Mouse (Mus musculus) forebrain, embryonic 14.5 days (tissue): ENCODE measurements around the gene Nploc4. TPM values are rescaled to one million over a fixed set of nuclear protein-coding genes. Genes with fewer than 3 reads are reported as not detected.

ENCODE experiments used
- ATAC-seq: fragments of 200-750 bp; cut with Nextera tagmentation; 2 replicates; pipeline ENCODE4 v1.8.0; 2017; ENCODE audit warnings: mild to moderate bottlenecking, moderate library complexity
- DNase-seq: peaks from one replicate; pipeline ENCODE4 v3.0.0-alpha.2; 2015; ENCODE audit warnings: low spot score
- H3K27ac ChIP-seq: fragments of 300-500 bp; sonication (generic); 2 replicates; pipeline ENCODE4 v1.5.1; 2014; ENCODE audit warnings: low read depth, mild to moderate bottlenecking, control low read depth, low read length, moderate library complexity
- H3K27me3 ChIP-seq: fragments of 300-500 bp; sonication (generic); replicated peaks from 2 replicates; pipeline ENCODE4 v1.6.1; 2014; ENCODE audit warnings: low read length, control low read depth, mixed read lengths; ENCODE audit not compliant: control insufficient read depth, insufficient read depth
- H3K36me3 ChIP-seq: fragments of 300-500 bp; sonication (generic); 2 replicates; pipeline ENCODE4 v1.6.1; 2014; ENCODE audit warnings: low read length, control low read depth; ENCODE audit not compliant: control insufficient read depth, insufficient read depth
- H3K4me1 ChIP-seq: fragments of 300-500 bp; sonication (generic); 2 replicates; pipeline ENCODE4 v1.6.1; 2014; ENCODE audit warnings: antibody characterized with exemption, low read length, control low read depth; ENCODE audit not compliant: control insufficient read depth, insufficient read depth
- H3K4me2 ChIP-seq: fragments of 300-500 bp; sonication (generic); 2 replicates; pipeline ENCODE4 v1.6.1; 2014; ENCODE audit warnings: mild to moderate bottlenecking, control low read depth, low read length
- H3K4me3 ChIP-seq: fragments of 300-500 bp; sonication (generic); 2 replicates; pipeline ENCODE4 v1.5.1; 2014; ENCODE audit warnings: low read depth, low read length, control low read depth
- H3K9ac ChIP-seq: fragments of 300-500 bp; sonication (generic); 2 replicates; pipeline ENCODE4 v1.6.1; 2014; ENCODE audit warnings: mild to moderate bottlenecking, low read length, control low read depth, moderate library complexity
- H3K9me3 ChIP-seq: fragments of 300-500 bp; sonication (generic); replicated peaks from 2 replicates; pipeline ENCODE4 v1.6.1; 2016; ENCODE audit warnings: low read length, control low read depth, mixed read lengths; ENCODE audit not compliant: control insufficient read depth
- WGBS: fragments of 180-500 bp; shearing (Covaris S2); extraction: QIAGEN DNeasy Blood & Tissue Kit; methylation state at CpG from one replicate; pipeline ENCODE4 v1.1.7; 2014; 5-methylcytosine and 5-hydroxymethylcytosine counted together
- polyA plus RNA-seq: library from polyadenylated mRNA; unstranded; fragments of >200 nt; fragmentation: Nextera tagmentation; extraction: Ambion mirVana; gene quantifications from 2 replicates; pipeline ENCODE4 v1.2.1, GENCODE M21; 2014

The Nploc4 gene
- polyA plus RNA-seq, 1 experiment from 2014 or later, result 29.9 TPM

DNA sequence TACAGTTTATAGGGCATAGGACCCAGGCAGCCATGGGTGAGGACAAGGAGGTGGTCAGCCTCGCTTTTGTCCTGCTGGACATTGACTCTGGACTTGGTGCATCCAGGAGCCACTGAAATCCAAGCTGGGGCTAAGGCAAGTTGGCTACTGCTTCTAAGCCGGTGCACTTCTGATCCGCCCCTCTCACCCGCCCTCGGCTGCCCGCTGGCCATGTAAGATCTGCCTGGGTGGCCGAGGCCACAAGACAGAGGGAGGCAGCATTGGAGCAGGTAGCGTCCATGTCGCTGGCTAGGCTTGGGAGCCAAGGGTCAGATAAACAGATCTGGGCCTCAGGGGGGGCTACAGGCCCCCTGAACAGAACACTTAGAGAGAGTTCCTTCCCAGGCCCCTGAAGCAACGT, 76.2 kb downstream of the Nploc4 start, which contains the start of gene Fscn2:
Gene Fscn2, plus strand, starts transcription at position 240 of the 400 bp plus-strand sequence.
- Histone ChIP-seq H3K4me1 (peaks cover 21% of the 10 kb centered on the region), H3K4me3 (no peak within 1 kb of the TSS), H3K9me3 (no peaks in the 10 kb centered on the region), H3K36me3 (no peaks in the 10 kb centered on the region), H3K4me2 (no peak within 1 kb of the TSS), H3K9ac (no peak within 1 kb of the TSS), H3K27me3 (no peaks in the 10 kb centered on the region), H3K27ac (no peak within 1 kb of the TSS)
- 68% methylated on average over 10 of the region's 10 CpGs for WGBS
- DNase-seq (no peak), ATAC-seq (no peak)

DNA sequence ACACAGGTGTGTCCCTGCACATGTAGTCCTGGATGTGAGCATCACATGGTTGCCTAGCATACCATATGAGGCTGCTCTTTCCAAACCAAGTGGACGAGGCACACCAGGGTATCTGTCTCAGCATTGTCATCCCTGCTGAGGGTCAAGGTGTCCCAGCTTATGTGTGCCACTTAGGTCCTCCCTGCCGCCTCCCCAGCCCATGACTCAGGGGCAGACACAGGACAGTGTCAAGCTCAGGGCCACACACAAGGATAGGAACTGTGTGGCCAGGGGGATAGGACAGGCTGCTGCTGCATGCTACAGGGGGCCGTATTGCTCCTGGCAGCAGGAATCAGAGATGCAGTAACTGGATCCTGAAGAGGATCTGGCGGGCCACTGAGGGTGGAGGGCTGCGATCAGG, 76.8 kb downstream of the Nploc4 start:
- peaks cover 16% of the 10 kb centered on the region for H3K4me1 ChIP-seq

GRCm38 (mm10) chr11:120360062-120360461, 77.4 kb downstream of the Nploc4 start:
- WGBS, result 67% methylated on average over 8 of the region's 8 CpGs
- Histone ChIP-seq H3K27ac (no peak overlapping the region), H3K9ac (no peak overlapping the region), H3K4me1 (peaks cover 16% of the 10 kb centered on the region), H3K36me3 (no peaks in the 10 kb centered on the region), H3K4me2 (no peak overlapping the region), H3K9me3 (no peaks in the 10 kb centered on the region), H3K4me3 (no peak overlapping the region), H3K27me3 (no peaks in the 10 kb centered on the region)
- DNase-seq, result no peak
- no peak for ATAC-seq

More for the DNA sequence above, 76.8 kb downstream of the Nploc4 start:
- Histone ChIP-seq H3K9me3 (no peaks in the 10 kb centered on the region), H3K9ac (no peak overlapping the region), H3K4me3 (no peak overlapping the region), H3K27me3 (no peaks in the 10 kb centered on the region), H3K4me2 (no peak overlapping the region), H3K36me3 (no peaks in the 10 kb centered on the region), H3K27ac (no peak overlapping the region)
- DNase-seq (no peak), ATAC-seq (no peak)
- 80% methylated on average over 5 of the region's 5 CpGs for WGBS

DNA sequence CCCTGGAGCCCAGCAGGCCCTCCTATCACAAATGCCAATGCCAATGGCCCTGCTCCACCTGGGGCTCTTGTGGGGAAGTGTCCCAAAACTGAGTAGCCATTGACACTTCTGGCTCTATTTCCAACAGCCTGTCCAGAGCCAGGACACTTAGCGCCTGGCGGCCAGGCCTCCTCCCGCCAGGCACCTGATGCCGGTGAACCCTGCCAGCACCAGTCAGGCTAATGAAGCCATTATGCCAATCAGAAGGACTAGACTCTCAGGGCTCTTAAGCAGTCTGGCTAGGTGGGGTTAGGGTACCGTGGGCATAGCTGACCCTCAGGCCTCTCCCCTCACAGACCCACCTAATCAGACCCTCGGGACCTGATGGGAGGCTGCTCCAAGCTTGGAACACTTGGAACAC, 78.1 kb downstream of the Nploc4 start:
- Histone ChIP-seq H3K9ac (no peak overlapping the region), H3K9me3 (no peaks in the 10 kb centered on the region), H3K27me3 (no peaks in the 10 kb centered on the region), H3K4me1 (peaks cover 16% of the 10 kb centered on the region), H3K27ac (no peak overlapping the region), H3K4me2 (no peak overlapping the region), H3K4me3 (no peak overlapping the region), H3K36me3 (no peaks in the 10 kb centered on the region)
- WGBS, result 60% methylated on average over 6 of the region's 6 CpGs
- ATAC-seq (no peak), DNase-seq (no peak)

- H3K36me3 ChIP-seq, result no peaks in the 10 kb centered on the region
- H3K27ac ChIP-seq, result peak overlapping the region; percentile 90
- ATAC-seq (peak; percentile 92), DNase-seq (peak; percentile 93)
- H3K4me1 ChIP-seq, result peaks cover 21% of the 10 kb centered on the region
- H3K9me3 ChIP-seq, result no peaks in the 10 kb centered on the region
- WGBS, result 4% methylated on average over 10 of the region's 10 CpGs
- peak overlapping the region; percentile 42 for H3K4me2 ChIP-seq
- no peaks in the 10 kb centered on the region for H3K27me3 ChIP-seq
- no peak overlapping the region; the same call in 1 of the 2 replicates for H3K4me3 ChIP-seq
- peak overlapping the region; percentile 37; the same call in 1 of the 2 replicates for H3K9ac ChIP-seq
Measured at GRCm38 (mm10) chr11:120357791-120358401, 79.6 kb downstream of the Nploc4 start.

DNA sequence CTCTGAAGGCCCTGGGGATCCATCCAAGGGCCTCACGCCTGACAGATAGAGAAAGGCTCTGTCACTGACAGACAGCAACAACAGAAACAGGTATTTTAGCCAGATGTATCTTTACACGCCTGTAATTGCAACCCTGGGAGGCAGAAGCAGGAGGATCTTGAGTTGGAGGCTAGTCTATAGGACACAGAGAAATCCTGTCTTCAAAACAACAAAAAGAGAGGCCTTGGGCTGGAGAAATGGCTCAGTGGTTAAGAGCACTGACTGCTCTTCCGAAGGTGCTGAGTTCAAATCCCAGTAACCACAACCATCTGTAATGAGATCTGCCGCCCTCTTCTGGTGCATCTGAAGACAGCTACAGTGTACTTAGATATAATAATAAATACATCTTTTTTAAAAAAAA, 80.6 kb downstream of the Nploc4 start:
- DNase-seq (no peak), ATAC-seq (no peak)
- 94% methylated on average over 4 of the region's 4 CpGs for WGBS
- Histone ChIP-seq H3K4me2 (no peak overlapping the region), H3K27ac (no peak overlapping the region), H3K9ac (no peak overlapping the region), H3K9me3 (no peaks in the 10 kb centered on the region), H3K4me1 (peaks cover 26% of the 10 kb centered on the region), H3K27me3 (no peaks in the 10 kb centered on the region), H3K36me3 (no peaks in the 10 kb centered on the region), H3K4me3 (no peak overlapping the region)

- Histone ChIP-seq H3K9ac (no peak overlapping the region), H3K4me3 (no peak overlapping the region), H3K4me2 (no peak overlapping the region), H3K27ac (no peak overlapping the region), H3K4me1 (peaks cover 26% of the 10 kb centered on the region), H3K27me3 (no peaks in the 10 kb centered on the region), H3K9me3 (no peaks in the 10 kb centered on the region), H3K36me3 (no peaks in the 10 kb centered on the region)
- no peak for ATAC-seq
- DNase-seq, result no peak
- 87% methylated on average over 15 of the region's 15 CpGs for WGBS
Measured at GRCm38 (mm10) chr11:120356319-120356840, 81.1 kb downstream of the Nploc4 start.

DNA sequence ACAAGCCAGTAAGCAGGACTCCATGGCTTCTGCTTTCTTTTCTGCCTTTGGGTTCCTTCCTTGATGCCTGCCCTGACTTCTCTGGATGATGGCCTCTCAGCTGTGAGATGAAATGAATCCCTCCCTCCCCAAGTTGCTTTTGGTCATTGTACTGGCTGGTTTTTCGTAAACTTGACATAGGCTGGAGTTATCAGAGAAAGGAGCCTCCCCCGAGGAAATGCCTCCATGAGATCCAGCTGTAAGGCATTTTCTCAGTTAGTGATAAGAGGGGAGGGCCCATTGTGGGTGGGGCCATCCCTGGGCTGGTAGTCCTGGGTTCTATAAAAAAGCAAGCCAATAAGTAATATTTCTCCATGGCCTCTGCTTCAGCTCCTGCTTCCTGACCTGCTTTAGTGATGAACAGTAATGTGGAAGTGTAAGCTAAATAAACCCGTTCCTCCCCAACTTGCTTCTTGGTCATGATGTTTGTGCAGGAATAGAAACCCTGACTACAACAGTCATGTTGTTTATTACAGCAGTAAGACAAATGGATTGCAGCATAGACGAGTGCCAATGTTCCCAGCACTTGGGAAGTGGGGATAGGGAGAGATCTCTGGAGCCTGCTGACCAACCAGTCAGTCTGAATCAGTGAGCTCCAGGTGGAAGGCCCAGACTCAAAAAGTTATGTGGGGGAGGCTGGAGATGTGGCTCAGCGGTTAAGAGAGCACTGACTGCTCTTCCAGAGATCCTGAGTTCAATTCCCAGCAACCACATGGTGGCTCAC, 82.0 kb downstream of the Nploc4 start:
- Histone ChIP-seq H3K4me1 (peaks cover 29% of the 10 kb centered on the region), H3K4me2 (no peak overlapping the region), H3K4me3 (no peak overlapping the region), H3K27me3 (no peaks in the 10 kb centered on the region), H3K9me3 (no peaks in the 10 kb centered on the region), H3K27ac (no peak overlapping the region), H3K9ac (no peak overlapping the region), H3K36me3 (no peaks in the 10 kb centered on the region)
- no peak for DNase-seq
- WGBS, result 80% methylated on average over 5 of the region's 5 CpGs
- no peak for ATAC-seq
